Mouse (Mus musculus) embryonic facial prominence, embryonic 12.5 days (tissue): ENCODE measurements around the gene Fyn. TPM values are rescaled to one million over a fixed set of nuclear protein-coding genes. Genes with fewer than 3 reads are reported as not detected.

Source experiments
- ATAC-seq: fragments of 200-750 bp; cut with Nextera tagmentation; 2 replicates; pipeline ENCODE4 v1.8.0; 2017; ENCODE audit not compliant: insufficient number of reproducible peaks, insufficient read depth, low FRiP score, low TSS enrichment
- H3K27ac ChIP-seq: fragments of 300-500 bp; sonication (generic); 2 replicates; pipeline ENCODE4 v1.5.1; 2016; ENCODE audit warnings: mild to moderate bottlenecking
- H3K27me3 ChIP-seq: fragments of 300-500 bp; sonication (generic); 2 replicates; pipeline ENCODE4 v1.6.1; 2016; ENCODE audit warnings: mild to moderate bottlenecking, moderate library complexity
- H3K36me3 ChIP-seq: fragments of 300-500 bp; sonication (generic); 2 replicates; pipeline ENCODE4 v1.6.1; 2016; ENCODE audit warnings: mild to moderate bottlenecking
- H3K4me1 ChIP-seq: fragments of 300-500 bp; sonication (generic); 2 replicates; pipeline ENCODE4 v1.6.1; 2016
- H3K4me2 ChIP-seq: fragments of 300-500 bp; sonication (generic); replicated peaks from 2 replicates; pipeline ENCODE4 v1.6.1; 2016; ENCODE audit warnings: mild to moderate bottlenecking, moderate library complexity
- H3K4me3 ChIP-seq: fragments of 300-500 bp; sonication (generic); 2 replicates; pipeline ENCODE4 v1.5.1; 2016; ENCODE audit warnings: mild to moderate bottlenecking
- H3K9ac ChIP-seq: fragments of 300-500 bp; sonication (generic); 2 replicates; pipeline ENCODE4 v1.6.1; 2016; ENCODE audit warnings: mild to moderate bottlenecking, moderate library complexity
- H3K9me3 ChIP-seq: fragments of 300-500 bp; sonication (generic); 2 replicates; pipeline ENCODE4 v1.6.1; 2016; ENCODE audit warnings: mild to moderate bottlenecking, moderate library complexity
- WGBS: fragments of 180-500 bp; shearing (Covaris S2); methylation state at CpG from one replicate; pipeline ENCODE4 v1.1.7; 2016; 5-methylcytosine and 5-hydroxymethylcytosine counted together
- polyA plus RNA-seq: library from polyadenylated mRNA; unstranded; fragments of >200 nt; fragmentation: Nextera tagmentation; extraction: Ambion mirVana; gene quantifications from 2 replicates; pipeline ENCODE4 v1.2.1, GENCODE M21; 2016

Fyn gene
- polyA plus RNA-seq, 1 experiment from 2014 or later = 41.8 TPM

GRCm38 (mm10) chr10:39592501-39592900 is 223.8 kb downstream of the Fyn start:
- Histone ChIP-seq H3K4me2 (no peak overlapping the region), H3K36me3 (no peaks in the 10 kb centered on the region), H3K27ac (no peak overlapping the region), H3K9me3 (peaks cover 6% of the 10 kb centered on the region; the same call in 1 of the 2 replicates), H3K9ac (no peak overlapping the region), H3K4me1 (peaks cover 25% of the 10 kb centered on the region), H3K4me3 (no peak overlapping the region), H3K27me3 (no peaks in the 10 kb centered on the region)
- WGBS = 81% methylated on average over 4 of the region's 4 CpGs
- no peak for ATAC-seq

- H3K36me3 ChIP-seq = no peaks in the 10 kb centered on the region
- H3K4me1 ChIP-seq = peaks cover 18% of the 10 kb centered on the region
- no peak for ATAC-seq
- H3K4me3 ChIP-seq = no peak overlapping the region
- no peaks in the 10 kb centered on the region for H3K27me3 ChIP-seq
- no peak overlapping the region for H3K27ac ChIP-seq
- no peak overlapping the region for H3K9ac ChIP-seq
- H3K4me2 ChIP-seq = no peak overlapping the region
- WGBS = 50% methylated on average over 1 of the region's 1 CpGs
- H3K9me3 ChIP-seq = peaks cover 6% of the 10 kb centered on the region; the same call in 1 of the 2 replicates
Measured at GRCm38 (mm10) chr10:39594716-39595115, 226.1 kb downstream of the Fyn start.

GRCm38 (mm10) chr10:39595862-39596261 is 227.2 kb downstream of the Fyn start:
- WGBS = 81% methylated on average over 3 of the region's 3 CpGs

GRCm38 (mm10) chr10:39597116-39597791 is 228.6 kb downstream of the Fyn start:
- 51% methylated on average over 9 of the region's 9 CpGs for WGBS
- no peak for ATAC-seq
- peaks cover 6% of the 10 kb centered on the region; the same call in 1 of the 2 replicates for H3K9me3 ChIP-seq

More at GRCm38 (mm10) chr10:39595862-39596261, 227.2 kb downstream of the Fyn start:
- no peak overlapping the region for H3K27ac ChIP-seq
- H3K36me3 ChIP-seq = no peaks in the 10 kb centered on the region
- H3K4me1 ChIP-seq = peaks cover 18% of the 10 kb centered on the region
- no peak overlapping the region for H3K4me2 ChIP-seq
- H3K4me3 ChIP-seq = no peak overlapping the region
- H3K27me3 ChIP-seq = no peaks in the 10 kb centered on the region
- ATAC-seq = no peak
- H3K9ac ChIP-seq = no peak overlapping the region
- H3K9me3 ChIP-seq = peaks cover 6% of the 10 kb centered on the region; the same call in 1 of the 2 replicates

GRCm38 (mm10) chr10:39597792-39598183 is 229.1 kb downstream of the Fyn start:
- H3K9ac ChIP-seq = no peak overlapping the region
- H3K27me3 ChIP-seq = no peaks in the 10 kb centered on the region
- peaks cover 6% of the 10 kb centered on the region; the same call in 1 of the 2 replicates for H3K9me3 ChIP-seq
- ATAC-seq = no peak
- no peaks in the 10 kb centered on the region for H3K36me3 ChIP-seq
- H3K4me3 ChIP-seq = no peak overlapping the region
- no peak overlapping the region for H3K4me2 ChIP-seq
- peaks cover 18% of the 10 kb centered on the region for H3K4me1 ChIP-seq
- H3K27ac ChIP-seq = no peak overlapping the region
- 51% methylated on average over 3 of the region's 3 CpGs for WGBS

More at GRCm38 (mm10) chr10:39597116-39597791, 228.6 kb downstream of the Fyn start:
- H3K4me3 ChIP-seq = no peak overlapping the region
- peaks cover 18% of the 10 kb centered on the region for H3K4me1 ChIP-seq
- no peaks in the 10 kb centered on the region for H3K27me3 ChIP-seq
- H3K27ac ChIP-seq = 0 out of 2 replicates have a peak overlapping the region, but pooled peaks have one; percentile 30
- no peaks in the 10 kb centered on the region for H3K36me3 ChIP-seq
- H3K9ac ChIP-seq = no peak overlapping the region
- H3K4me2 ChIP-seq = no peak overlapping the region; the same call in 1 of the 2 replicates

- H3K27me3 ChIP-seq = no peaks in the 10 kb centered on the region
- H3K4me3 ChIP-seq = no peak overlapping the region
- no peak overlapping the region for H3K9ac ChIP-seq
- H3K4me2 ChIP-seq = no peak overlapping the region
- no peak for ATAC-seq
- H3K36me3 ChIP-seq = no peaks in the 10 kb centered on the region
- 78% methylated on average over 4 of the region's 4 CpGs for WGBS
- H3K27ac ChIP-seq = no peak overlapping the region
- peaks cover 18% of the 10 kb centered on the region for H3K4me1 ChIP-seq
- H3K9me3 ChIP-seq = no peaks in the 10 kb centered on the region
Measured at GRCm38 (mm10) chr10:39599601-39600000, 230.9 kb downstream of the Fyn start.

- Histone ChIP-seq H3K9me3 (0 out of 2 replicates have a peak, but pooled peaks cover 3% of the 10 kb centered on the region), H3K4me1 (peaks cover 18% of the 10 kb centered on the region), H3K4me2 (no peak overlapping the region), H3K27me3 (no peaks in the 10 kb centered on the region), H3K27ac (no peak overlapping the region), H3K36me3 (no peaks in the 10 kb centered on the region), H3K9ac (no peak overlapping the region), H3K4me3 (no peak overlapping the region)
- 74% methylated on average over 1 of the region's 1 CpGs for WGBS
- no peak for ATAC-seq
Measured at GRCm38 (mm10) chr10:39600115-39600514, 231.5 kb downstream of the Fyn start.

GRCm38 (mm10) chr10:39601068-39601467 is 232.4 kb downstream of the Fyn start:
- Histone ChIP-seq H3K27ac (no peak overlapping the region), H3K4me2 (no peak overlapping the region), H3K4me1 (peaks cover 14% of the 10 kb centered on the region), H3K4me3 (no peak overlapping the region), H3K27me3 (no peaks in the 10 kb centered on the region), H3K9me3 (0 out of 2 replicates have a peak, but pooled peaks cover 3% of the 10 kb centered on the region), H3K9ac (no peak overlapping the region), H3K36me3 (no peaks in the 10 kb centered on the region)
- 92% methylated on average over 5 of the region's 5 CpGs for WGBS
- no peak for ATAC-seq

GRCm38 (mm10) chr10:39606434-39606833 is 237.8 kb downstream of the Fyn start:
- Histone ChIP-seq H3K9me3 (peaks cover 3% of the 10 kb centered on the region; the same call in 1 of the 2 replicates), H3K36me3 (no peaks in the 10 kb centered on the region), H3K4me2 (no peak overlapping the region), H3K27me3 (no peaks in the 10 kb centered on the region), H3K27ac (no peak overlapping the region), H3K9ac (no peak overlapping the region), H3K4me1 (no peaks in the 10 kb centered on the region), H3K4me3 (no peak overlapping the region)
- WGBS = 94% methylated on average over 1 of the region's 1 CpGs
- no peak for ATAC-seq

- Histone ChIP-seq H3K9ac (no peak overlapping the region), H3K9me3 (no peaks in the 10 kb centered on the region; the same call in 1 of the 2 replicates), H3K4me1 (peaks cover 33% of the 10 kb centered on the region), H3K4me2 (no peak overlapping the region), H3K27me3 (no peaks in the 10 kb centered on the region), H3K4me3 (no peak overlapping the region), H3K36me3 (no peaks in the 10 kb centered on the region), H3K27ac (0 out of 2 replicates have a peak overlapping the region, but pooled peaks have one; percentile 11)
- ATAC-seq = no peak
- WGBS = 72% methylated on average over 3 of the region's 3 CpGs
Measured at GRCm38 (mm10) chr10:39611234-39611633, 242.6 kb downstream of the Fyn start.

- H3K9ac ChIP-seq = no peak overlapping the region
- ATAC-seq = no peak
- peak overlapping the region; percentile 92 for H3K27ac ChIP-seq
- no peaks in the 10 kb centered on the region for H3K36me3 ChIP-seq
- H3K27me3 ChIP-seq = no peaks in the 10 kb centered on the region
- no peaks in the 10 kb centered on the region for H3K9me3 ChIP-seq
- H3K4me1 ChIP-seq = peaks cover 36% of the 10 kb centered on the region
- H3K4me2 ChIP-seq = peak overlapping the region; percentile 52; the same call in 1 of the 2 replicates
- WGBS = 75% methylated on average over 2 of the region's 2 CpGs
- H3K4me3 ChIP-seq = no peak overlapping the region
Measured at GRCm38 (mm10) chr10:39612131-39612530, 243.5 kb downstream of the Fyn start.

- ATAC-seq = no peak
- Histone ChIP-seq H3K27ac (peak within 1 kb of the TSS; percentile 92), H3K4me1 (peaks cover 36% of the 10 kb centered on the region), H3K4me2 (peak within 1 kb of the TSS; percentile 52), H3K4me3 (peak within 1 kb of the TSS; percentile 35), H3K27me3 (no peaks in the 10 kb centered on the region), H3K9ac (peak within 1 kb of the TSS; percentile 43), H3K36me3 (no peaks in the 10 kb centered on the region), H3K9me3 (no peaks in the 10 kb centered on the region)
- WGBS = 36% methylated on average over 4 of the region's 4 CpGs
Measured at GRCm38 (mm10) chr10:39612633-39612988, 244.0 kb downstream of the Fyn start, which contains the start of gene Traf3ip2. Gene Traf3ip2, plus strand, starts transcription at chr10:39612934.
